Mouse (Mus musculus): ENCODE measurements around the gene Rbpjl. TPM values are rescaled to one million over a fixed set of nuclear protein-coding genes. Genes with fewer than 3 reads are reported as not detected.

Gene Rbpjl
- polyA plus RNA-seq, 1 experiment from 2014 or later: 0.14 TPM

- H3K27ac ChIP-seq (ENCODE audit: low read length): no peak overlapping the region
- peak overlapping the region; percentile 64 for H3K4me3 ChIP-seq (ENCODE audit: low read depth, low read length)
- no peaks in the 10 kb centered on the region for H3K36me3 ChIP-seq (ENCODE audit: control insufficient read depth, insufficient read depth, low read length)
- H3K9ac ChIP-seq (replicated peaks; ENCODE audit: low read depth, low read length): peak overlapping the region; percentile 82
- WGBS: 34% methylated on average over 7 of the region's 7 CpGs
- ATAC-seq (ENCODE audit: insufficient number of reproducible peaks, insufficient read depth, low FRiP score, low read depth): no peak
- no peaks in the 10 kb centered on the region for H3K27me3 ChIP-seq (ENCODE audit: control insufficient read depth, insufficient read depth, low read length)
- no peaks in the 10 kb centered on the region for H3K9me3 ChIP-seq (ENCODE audit: control insufficient read depth, low read depth, low read length)
- H3K4me1 ChIP-seq (ENCODE audit: control insufficient read depth, insufficient read depth, low read length): peaks cover 38% of the 10 kb centered on the region; the same call in 1 of the 2 replicates
- peak overlapping the region; percentile 65 for H3K4me2 ChIP-seq (replicated peaks; ENCODE audit: low read depth, low read length)
Measured at GRCm38 (mm10) chr2:164441731-164442130, 38.8 kb downstream of the Rbpjl start.

GRCm38 (mm10) chr2:164442315-164443050 lies 39.5 kb downstream of the Rbpjl start:
- 3% methylated on average over 29 of the region's 29 CpGs for WGBS
- H3K36me3 ChIP-seq (ENCODE audit: control insufficient read depth, insufficient read depth, low read length): no peaks in the 10 kb centered on the region
- peak; percentile 57 for ATAC-seq (ENCODE audit: insufficient number of reproducible peaks, insufficient read depth, low FRiP score, low read depth)
- H3K9ac ChIP-seq (replicated peaks; ENCODE audit: low read depth, low read length): peak overlapping the region; percentile 82
- H3K4me2 ChIP-seq (replicated peaks; ENCODE audit: low read depth, low read length): peak overlapping the region; percentile 65
- H3K4me3 ChIP-seq (ENCODE audit: low read depth, low read length): peak overlapping the region; percentile 64
- no peaks in the 10 kb centered on the region for H3K27me3 ChIP-seq (ENCODE audit: control insufficient read depth, insufficient read depth, low read length)
- H3K4me1 ChIP-seq (ENCODE audit: control insufficient read depth, insufficient read depth, low read length): peaks cover 32% of the 10 kb centered on the region; the same call in 1 of the 2 replicates
- no peaks in the 10 kb centered on the region for H3K9me3 ChIP-seq (ENCODE audit: control insufficient read depth, low read depth, low read length)
- peak overlapping the region; percentile 69 for H3K27ac ChIP-seq (ENCODE audit: low read length)

DNA sequence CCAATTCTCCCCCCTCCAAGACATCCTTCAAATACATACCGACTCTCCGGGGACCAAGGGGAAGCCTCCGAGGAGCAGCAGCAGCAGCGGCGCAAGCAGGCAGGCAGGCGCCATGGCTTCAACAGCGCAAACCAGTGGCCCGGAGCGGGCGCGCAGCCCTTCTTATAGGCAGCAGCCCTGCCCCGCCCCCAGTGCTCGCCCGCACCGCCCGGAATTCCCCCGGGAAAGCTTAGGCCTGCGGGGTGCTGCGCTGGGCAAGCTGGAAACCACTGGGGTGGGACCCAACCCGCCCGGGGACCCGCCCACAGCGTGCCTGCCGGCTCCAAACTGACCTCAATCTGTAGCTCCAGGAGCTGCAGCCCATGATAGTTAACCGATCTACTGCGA lies 40.1 kb downstream of the Rbpjl start:
- H3K27ac ChIP-seq (ENCODE audit: low read length): peak overlapping the region; percentile 69
- peak overlapping the region; percentile 65 for H3K4me2 ChIP-seq (replicated peaks; ENCODE audit: low read depth, low read length)
- H3K4me1 ChIP-seq (ENCODE audit: control insufficient read depth, insufficient read depth, low read length): peaks cover 28% of the 10 kb centered on the region; the same call in 1 of the 2 replicates
- ATAC-seq (ENCODE audit: insufficient number of reproducible peaks, insufficient read depth, low FRiP score, low read depth): peak; percentile 94
- H3K36me3 ChIP-seq (ENCODE audit: control insufficient read depth, insufficient read depth, low read length): no peaks in the 10 kb centered on the region
- H3K4me3 ChIP-seq (ENCODE audit: low read depth, low read length): peak overlapping the region; percentile 64
- H3K27me3 ChIP-seq (ENCODE audit: control insufficient read depth, insufficient read depth, low read length): no peaks in the 10 kb centered on the region
- under 1% methylated on average over 24 of the region's 26 CpGs for whole genome bisulfite sequencing
- H3K9ac ChIP-seq (replicated peaks; ENCODE audit: low read depth, low read length): peak overlapping the region; percentile 82
- H3K9me3 ChIP-seq (ENCODE audit: control insufficient read depth, low read depth, low read length): no peaks in the 10 kb centered on the region

DNA sequence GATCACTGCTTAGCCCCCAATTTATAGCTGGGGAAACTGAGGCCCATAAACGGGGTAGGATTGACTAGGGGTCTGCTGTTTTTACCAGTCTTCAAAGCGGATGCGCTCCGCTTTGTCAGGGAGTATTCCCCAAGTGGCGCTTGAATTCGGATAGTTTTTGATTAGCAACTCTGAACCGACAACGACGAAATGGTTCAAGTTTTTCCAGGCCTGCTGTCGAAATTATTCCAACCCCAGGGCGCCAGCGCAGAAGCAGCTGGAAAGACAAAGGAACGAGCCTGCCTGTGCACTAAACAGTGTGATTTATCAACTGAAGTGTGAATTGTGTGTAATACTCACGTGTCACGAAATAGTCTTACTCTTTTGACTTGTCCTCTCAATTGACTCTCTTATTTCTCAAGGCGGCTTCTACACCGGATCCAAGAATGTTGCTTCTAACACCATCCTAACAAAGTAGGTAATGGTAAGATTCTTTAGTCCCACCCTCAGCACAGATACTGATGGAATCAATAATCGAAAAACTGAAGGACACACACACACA lies 40.6 kb downstream of the Rbpjl start, which contains the start of gene Sdc4:
Sdc4 (minus strand) TSS at position 428 of the 541 bp plus-strand sequence.
- no peaks in the 10 kb centered on the region for H3K9me3 ChIP-seq (ENCODE audit: control insufficient read depth, low read depth, low read length)
- peak within 1 kb of the TSS; percentile 65 for H3K4me2 ChIP-seq (replicated peaks; ENCODE audit: low read depth, low read length)
- H3K36me3 ChIP-seq (ENCODE audit: control insufficient read depth, insufficient read depth, low read length): no peaks in the 10 kb centered on the region
- peak within 1 kb of the TSS; percentile 69 for H3K27ac ChIP-seq (ENCODE audit: low read length)
- peak within 1 kb of the TSS; percentile 64 for H3K4me3 ChIP-seq (ENCODE audit: low read depth, low read length)
- no peak; the same call in 1 of the 2 replicates for ATAC-seq (ENCODE audit: insufficient number of reproducible peaks, insufficient read depth, low FRiP score, low read depth)
- peaks cover 26% of the 10 kb centered on the region; the same call in 1 of the 2 replicates for H3K4me1 ChIP-seq (ENCODE audit: control insufficient read depth, insufficient read depth, low read length)
- peak within 1 kb of the TSS; percentile 82 for H3K9ac ChIP-seq (replicated peaks; ENCODE audit: low read depth, low read length)
- H3K27me3 ChIP-seq (ENCODE audit: control insufficient read depth, insufficient read depth, low read length): no peaks in the 10 kb centered on the region
- 10% methylated on average over 18 of the region's 18 CpGs for WGBS

- Histone ChIP-seq H3K27me3 (ENCODE audit: control insufficient read depth, insufficient read depth, low read length) (no peaks in the 10 kb centered on the region), H3K27ac (ENCODE audit: low read length) (no peak overlapping the region), H3K9ac (replicated peaks; ENCODE audit: low read depth, low read length) (no peak overlapping the region), H3K4me2 (replicated peaks; ENCODE audit: low read depth, low read length) (no peak overlapping the region), H3K36me3 (ENCODE audit: control insufficient read depth, insufficient read depth, low read length) (no peaks in the 10 kb centered on the region), H3K4me1 (ENCODE audit: control insufficient read depth, insufficient read depth, low read length) (peaks cover 18% of the 10 kb centered on the region; the same call in 1 of the 2 replicates), H3K9me3 (ENCODE audit: control insufficient read depth, low read depth, low read length) (no peaks in the 10 kb centered on the region), H3K4me3 (ENCODE audit: low read depth, low read length) (no peak overlapping the region)
- no peak for ATAC-seq (ENCODE audit: insufficient number of reproducible peaks, insufficient read depth, low FRiP score, low read depth)
- WGBS: 70% methylated on average over 2 of the region's 2 CpGs
Measured at GRCm38 (mm10) chr2:164444701-164445100, 41.8 kb downstream of the Rbpjl start.

DNA sequence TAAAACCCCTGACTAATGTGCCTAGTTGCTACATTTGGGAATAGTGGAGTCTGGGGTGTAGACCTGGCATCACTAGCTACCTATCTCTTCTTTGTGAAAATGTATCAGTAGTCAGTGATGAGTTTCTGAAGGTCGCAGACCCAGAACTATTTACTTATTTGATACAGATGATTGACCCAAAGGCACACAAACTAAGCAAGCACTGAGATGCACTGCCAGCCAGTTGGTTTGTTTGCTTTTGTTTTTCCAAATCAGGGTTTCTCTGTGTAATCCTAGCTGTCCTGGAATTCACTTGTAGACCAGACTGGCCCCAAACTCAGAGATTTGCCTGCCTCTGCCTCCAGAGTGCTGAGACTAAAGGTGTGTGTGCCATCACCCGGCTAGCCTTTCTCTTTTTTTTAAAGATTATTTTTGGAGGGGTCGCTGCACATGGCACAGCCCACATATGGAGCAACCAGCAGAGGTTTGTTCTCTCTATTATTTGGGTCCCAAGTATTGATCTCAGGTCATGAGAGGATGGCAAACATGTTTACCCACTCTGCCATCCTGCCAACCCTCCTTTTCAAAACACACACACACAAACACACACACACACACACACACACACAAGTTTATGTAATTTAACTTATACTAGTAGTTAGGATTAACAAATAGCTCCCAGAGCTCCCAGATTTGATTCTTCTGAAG lies 42.6 kb downstream of the Rbpjl start:
- Histone ChIP-seq H3K4me1 (ENCODE audit: control insufficient read depth, insufficient read depth, low read length) (peaks cover 11% of the 10 kb centered on the region; the same call in 1 of the 2 replicates), H3K27me3 (ENCODE audit: control insufficient read depth, insufficient read depth, low read length) (no peaks in the 10 kb centered on the region), H3K4me2 (replicated peaks; ENCODE audit: low read depth, low read length) (no peak overlapping the region), H3K27ac (ENCODE audit: low read length) (no peak overlapping the region), H3K4me3 (ENCODE audit: low read depth, low read length) (no peak overlapping the region), H3K36me3 (ENCODE audit: control insufficient read depth, insufficient read depth, low read length) (no peaks in the 10 kb centered on the region), H3K9ac (replicated peaks; ENCODE audit: low read depth, low read length) (no peak overlapping the region), H3K9me3 (ENCODE audit: control insufficient read depth, low read depth, low read length) (no peaks in the 10 kb centered on the region)
- ATAC-seq (ENCODE audit: insufficient number of reproducible peaks, insufficient read depth, low FRiP score, low read depth): no peak
- 71% methylated on average over 3 of the region's 3 CpGs for WGBS

DNA sequence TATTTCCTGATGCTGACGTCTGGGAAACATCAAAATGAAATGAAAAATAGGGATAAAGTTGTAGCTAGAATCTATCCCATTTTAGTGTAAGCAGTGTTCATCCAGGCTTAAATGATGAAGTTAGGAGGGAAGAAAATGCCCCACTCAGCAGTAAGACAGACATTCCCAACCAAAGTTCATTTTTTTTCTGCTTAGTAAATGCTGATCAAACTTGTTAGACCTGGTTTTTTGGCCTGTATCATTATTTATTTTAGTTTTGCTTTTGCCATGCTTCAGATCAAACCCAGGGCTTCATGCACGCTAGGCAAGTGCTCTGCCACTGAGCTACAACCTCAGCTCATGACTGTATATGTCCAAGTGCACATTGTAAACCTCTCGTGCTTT lies 43.1 kb downstream of the Rbpjl start:
- no peak for ATAC-seq (ENCODE audit: insufficient number of reproducible peaks, insufficient read depth, low FRiP score, low read depth)
- Histone ChIP-seq H3K4me1 (ENCODE audit: control insufficient read depth, insufficient read depth, low read length) (peaks cover 11% of the 10 kb centered on the region; the same call in 1 of the 2 replicates), H3K27ac (ENCODE audit: low read length) (no peak overlapping the region), H3K36me3 (ENCODE audit: control insufficient read depth, insufficient read depth, low read length) (no peaks in the 10 kb centered on the region), H3K9me3 (ENCODE audit: control insufficient read depth, low read depth, low read length) (no peaks in the 10 kb centered on the region), H3K4me2 (replicated peaks; ENCODE audit: low read depth, low read length) (no peak overlapping the region), H3K9ac (replicated peaks; ENCODE audit: low read depth, low read length) (no peak overlapping the region), H3K4me3 (ENCODE audit: low read depth, low read length) (no peak overlapping the region), H3K27me3 (ENCODE audit: control insufficient read depth, insufficient read depth, low read length) (no peaks in the 10 kb centered on the region)
- 67% methylated on average over 3 of the region's 3 CpGs for WGBS

DNA sequence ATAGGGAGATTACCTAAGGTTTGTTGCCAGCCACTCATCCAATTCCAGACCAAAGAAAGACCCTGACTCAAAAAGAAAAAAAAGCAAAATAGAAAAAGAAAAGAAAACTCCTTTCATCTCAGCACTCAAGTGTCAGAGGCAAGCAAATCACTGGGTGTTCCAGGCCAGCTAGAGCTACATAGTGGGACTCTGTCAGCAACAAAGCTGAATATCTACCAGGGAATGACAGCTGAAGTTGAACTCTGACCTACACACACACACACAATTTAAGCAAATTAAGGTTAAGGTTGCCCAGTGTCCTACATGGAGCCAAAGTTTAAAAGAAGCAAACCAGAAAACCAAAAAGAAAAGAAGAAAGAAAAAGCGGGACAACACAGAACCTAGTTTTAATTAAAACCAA lies 45.2 kb downstream of the Rbpjl start:
- Histone ChIP-seq H3K9me3 (ENCODE audit: control insufficient read depth, low read depth, low read length) (no peaks in the 10 kb centered on the region), H3K4me2 (replicated peaks; ENCODE audit: low read depth, low read length) (no peak overlapping the region), H3K36me3 (ENCODE audit: control insufficient read depth, insufficient read depth, low read length) (no peaks in the 10 kb centered on the region), H3K27ac (ENCODE audit: low read length) (no peak overlapping the region), H3K4me1 (ENCODE audit: control insufficient read depth, insufficient read depth, low read length) (peaks cover 6% of the 10 kb centered on the region; the same call in 1 of the 2 replicates), H3K9ac (replicated peaks; ENCODE audit: low read depth, low read length) (no peak overlapping the region), H3K27me3 (ENCODE audit: control insufficient read depth, insufficient read depth, low read length) (no peaks in the 10 kb centered on the region), H3K4me3 (ENCODE audit: low read depth, low read length) (no peak overlapping the region)
- ATAC-seq (ENCODE audit: insufficient number of reproducible peaks, insufficient read depth, low FRiP score, low read depth): no peak
- 90% methylated on average over 1 of the region's 1 CpGs for WGBS

Data from stomach, embryonic 14.5 days (tissue).